Mouse (Mus musculus): ENCODE results near the gene Zfp3. TPM values are rescaled to one million over a fixed set of nuclear protein-coding genes. Genes with fewer than 3 reads are reported as not detected.

Zfp3 gene
- total and polyA plus RNA-seq, 2 experiments from 2014 or later: 9.8 to 10.2 TPM

GRCm38 (mm10) chr11:70742581-70743459, 21.2 kb upstream of the Zfp3 start:
- ATAC-seq (peak; percentile 47; the same call in 1 of the 2 replicates), DNase-seq (ENCODE audit: low spot score) (peak; percentile 55)
- no peak overlapping the region for H3K27ac ChIP-seq
- H3K4me3 ChIP-seq (ENCODE audit: low read length): no peak overlapping the region
- no peak overlapping the region for H3K4me2 ChIP-seq (ENCODE audit: low read depth, low read length)
- H3K27me3 ChIP-seq (ENCODE audit: insufficient read depth, low read length): no peaks in the 10 kb centered on the region
- H3K9me3 ChIP-seq (ENCODE audit: low read length): no peaks in the 10 kb centered on the region
- WGBS: 67% methylated on average over 12 of the region's 12 CpGs
- TF ChIP-seq CTCF (IDR thresholded peaks at IDR 0.05; ENCODE audit: low read depth): no peak
- no peaks in the 10 kb centered on the region for H3K36me3 ChIP-seq (ENCODE audit: insufficient read depth, low read length)
- no peak overlapping the region for H3K9ac ChIP-seq (replicated peaks; ENCODE audit: low read length)
- H3K4me1 ChIP-seq (ENCODE audit: insufficient read depth, low read length): no peaks in the 10 kb centered on the region

DNA sequence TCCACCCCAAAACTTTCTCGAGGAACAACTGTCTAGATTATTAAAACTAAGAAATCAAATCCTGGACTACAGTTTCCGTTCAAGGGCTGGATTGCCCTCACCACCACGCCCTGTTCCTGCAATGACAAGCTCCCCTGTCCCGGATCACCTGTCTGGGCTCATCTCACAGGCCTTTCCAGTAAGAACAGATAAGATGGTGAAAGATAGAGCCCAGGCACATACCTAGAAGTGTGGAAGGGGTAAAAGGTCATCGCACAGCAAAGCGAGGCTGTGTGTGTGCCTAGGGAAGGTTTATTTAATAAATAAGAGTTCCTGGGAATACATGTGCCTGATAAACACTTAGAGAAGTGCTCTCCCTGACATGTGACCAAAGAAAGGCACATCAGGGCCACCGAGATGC, 18.4 kb upstream of the Zfp3 start:
- no peak overlapping the region for H3K4me2 ChIP-seq (ENCODE audit: low read depth, low read length)

GRCm38 (mm10) chr11:70747876-70748545, 16.0 kb upstream of the Zfp3 start:
- Histone ChIP-seq H3K9me3 (ENCODE audit: low read length) (no peaks in the 10 kb centered on the region), H3K36me3 (ENCODE audit: insufficient read depth, low read length) (no peaks in the 10 kb centered on the region), H3K4me1 (ENCODE audit: insufficient read depth, low read length) (no peaks in the 10 kb centered on the region), H3K4me2 (ENCODE audit: low read depth, low read length) (no peak overlapping the region), H3K27ac (no peak overlapping the region), H3K27me3 (ENCODE audit: insufficient read depth, low read length) (no peaks in the 10 kb centered on the region), H3K4me3 (ENCODE audit: low read length) (no peak overlapping the region), H3K9ac (replicated peaks; ENCODE audit: low read length) (no peak overlapping the region)
- no peak for TF ChIP-seq CTCF (IDR thresholded peaks at IDR 0.05; ENCODE audit: low read depth)
- ATAC-seq (no peak), DNase-seq (ENCODE audit: low spot score) (no peak)
- 86% methylated on average over 4 of the region's 4 CpGs for WGBS

More for the DNA sequence above, 18.4 kb upstream of the Zfp3 start:
- DNase-seq (ENCODE audit: low spot score): no peak
- Histone ChIP-seq H3K4me3 (ENCODE audit: low read length) (no peak overlapping the region), H3K9me3 (ENCODE audit: low read length) (no peaks in the 10 kb centered on the region), H3K4me1 (ENCODE audit: insufficient read depth, low read length) (no peaks in the 10 kb centered on the region), H3K9ac (replicated peaks; ENCODE audit: low read length) (no peak overlapping the region), H3K27me3 (ENCODE audit: insufficient read depth, low read length) (no peaks in the 10 kb centered on the region), H3K27ac (no peak overlapping the region), H3K36me3 (ENCODE audit: insufficient read depth, low read length) (no peaks in the 10 kb centered on the region)
- ATAC-seq: no peak
- 86% methylated on average over 7 of the region's 7 CpGs for WGBS
- TF ChIP-seq CTCF (IDR thresholded peaks at IDR 0.05; ENCODE audit: low read depth): no peak

- Histone ChIP-seq H3K9ac (replicated peaks; ENCODE audit: low read length) (no peak overlapping the region), H3K4me2 (ENCODE audit: low read depth, low read length) (no peak overlapping the region), H3K27me3 (ENCODE audit: insufficient read depth, low read length) (no peaks in the 10 kb centered on the region), H3K36me3 (ENCODE audit: insufficient read depth, low read length) (no peaks in the 10 kb centered on the region), H3K27ac (no peak overlapping the region), H3K9me3 (ENCODE audit: low read length) (no peaks in the 10 kb centered on the region), H3K4me3 (ENCODE audit: low read length) (no peak overlapping the region), H3K4me1 (ENCODE audit: insufficient read depth, low read length) (no peaks in the 10 kb centered on the region)
- no peak for ATAC-seq
- TF ChIP-seq CTCF (IDR thresholded peaks at IDR 0.05; ENCODE audit: low read depth): no peak
- no peak for DNase-seq (ENCODE audit: low spot score)
- WGBS: 80% methylated on average over 4 of the region's 4 CpGs
Measured at GRCm38 (mm10) chr11:70752337-70753017, 11.5 kb upstream of the Zfp3 start.

- Histone ChIP-seq H3K36me3 (ENCODE audit: insufficient read depth, low read length) (no peaks in the 10 kb centered on the region), H3K27ac (no peak overlapping the region), H3K4me2 (ENCODE audit: low read depth, low read length) (no peak overlapping the region), H3K4me3 (ENCODE audit: low read length) (no peak overlapping the region), H3K4me1 (ENCODE audit: insufficient read depth, low read length) (no peaks in the 10 kb centered on the region), H3K9ac (replicated peaks; ENCODE audit: low read length) (no peak overlapping the region), H3K9me3 (ENCODE audit: low read length) (no peaks in the 10 kb centered on the region), H3K27me3 (ENCODE audit: insufficient read depth, low read length) (no peaks in the 10 kb centered on the region)
- WGBS: 92% methylated on average over 10 of the region's 10 CpGs
- DNase-seq (ENCODE audit: low spot score): no peak
- no peak for ATAC-seq
- no peak for TF ChIP-seq CTCF (IDR thresholded peaks at IDR 0.05; ENCODE audit: low read depth)
Measured at GRCm38 (mm10) chr11:70753146-70753545, 10.9 kb upstream of the Zfp3 start.

- Histone ChIP-seq H3K4me3 (ENCODE audit: low read length) (no peak overlapping the region), H3K4me2 (ENCODE audit: low read depth, low read length) (no peak overlapping the region), H3K27me3 (ENCODE audit: insufficient read depth, low read length) (no peaks in the 10 kb centered on the region), H3K27ac (peak overlapping the region; percentile 2; the same call in 1 of the 2 replicates), H3K9ac (replicated peaks; ENCODE audit: low read length) (no peak overlapping the region), H3K9me3 (ENCODE audit: low read length) (no peaks in the 10 kb centered on the region), H3K4me1 (ENCODE audit: insufficient read depth, low read length) (no peaks in the 10 kb centered on the region), H3K36me3 (ENCODE audit: insufficient read depth, low read length) (no peaks in the 10 kb centered on the region)
- ATAC-seq: no peak
- DNase-seq (ENCODE audit: low spot score): no peak
- no peak for TF ChIP-seq CTCF (IDR thresholded peaks at IDR 0.05; ENCODE audit: low read depth)
- 49% methylated on average over 4 of the region's 4 CpGs for WGBS
Measured at GRCm38 (mm10) chr11:70754476-70754875, 9.5 kb upstream of the Zfp3 start.
